Mouse (Mus musculus) layer of hippocampus, postnatal 25 days (tissue): ENCODE results near the gene Prdm1. TPM values are rescaled to one million over a fixed set of nuclear protein-coding genes. Genes with fewer than 3 reads are reported as not detected.

Experiments
- DNase-seq, 2 experiments: peaks; one replicate each; pipeline ENCODE4 v3.0.0; 2022; ENCODE audit warnings: mixed read lengths in 2 of 2, low spot score in 1 of 2; ENCODE audit errors: extremely low spot score in 1 of 2
- total RNA-seq, 2 experiments: library from RNA; stranded (reverse); gene quantifications; 2 replicates each; pipeline ENCODE4 v1.2.3; 2021

The Prdm1 gene
- under 1 TPM; 0.35 to 0.62 TPM for total RNA-seq

GRCm38 (mm10) chr10:44528291-44529082, at the start of gene Prdm1:
TSS of gene Prdm1 (minus strand) at chr10:44528501.
- DNase-seq = peak in 1 of 2 experiments; percentile 8

DNA sequence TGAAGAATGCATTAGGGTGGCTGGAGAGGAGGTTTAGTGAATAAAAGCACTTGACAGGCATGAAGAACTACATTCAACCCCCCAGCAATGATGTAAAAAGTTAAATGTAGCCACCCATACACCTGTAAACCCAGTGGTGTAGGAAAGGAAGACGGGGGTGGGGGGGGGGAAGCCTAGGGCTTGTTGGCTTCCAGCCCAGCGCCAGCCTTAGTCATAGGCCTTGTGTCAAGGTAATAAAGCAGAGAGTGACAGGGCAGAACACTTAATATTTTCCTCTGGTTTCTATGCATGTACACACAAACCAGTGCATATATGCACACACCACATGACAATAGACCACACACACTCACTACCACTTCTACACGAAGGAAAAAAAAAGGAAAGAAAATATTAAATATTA, 37.7 kb upstream of the Prdm1 start:
- DNase-seq = no peak

DNA sequence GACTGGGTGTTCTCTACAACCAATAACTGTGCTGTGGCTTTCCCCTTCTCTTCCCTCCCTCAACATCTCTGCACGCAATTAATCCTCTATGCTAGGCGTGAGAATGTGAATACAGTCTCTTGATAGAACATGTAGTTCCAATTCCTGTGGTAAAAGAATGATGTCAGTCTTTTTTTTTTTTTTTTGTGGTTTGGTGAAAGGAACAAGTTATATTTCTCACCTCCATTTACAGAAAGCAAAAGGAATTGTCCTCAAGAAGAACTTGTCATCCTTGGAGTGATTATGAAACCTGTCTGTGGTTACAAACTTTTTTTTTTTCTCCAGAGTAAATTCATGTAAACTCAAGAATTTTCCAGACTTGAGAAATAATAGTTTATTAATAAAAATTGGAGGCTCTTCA, 36.8 kb upstream of the Prdm1 start:
- no peak for DNase-seq

DNA sequence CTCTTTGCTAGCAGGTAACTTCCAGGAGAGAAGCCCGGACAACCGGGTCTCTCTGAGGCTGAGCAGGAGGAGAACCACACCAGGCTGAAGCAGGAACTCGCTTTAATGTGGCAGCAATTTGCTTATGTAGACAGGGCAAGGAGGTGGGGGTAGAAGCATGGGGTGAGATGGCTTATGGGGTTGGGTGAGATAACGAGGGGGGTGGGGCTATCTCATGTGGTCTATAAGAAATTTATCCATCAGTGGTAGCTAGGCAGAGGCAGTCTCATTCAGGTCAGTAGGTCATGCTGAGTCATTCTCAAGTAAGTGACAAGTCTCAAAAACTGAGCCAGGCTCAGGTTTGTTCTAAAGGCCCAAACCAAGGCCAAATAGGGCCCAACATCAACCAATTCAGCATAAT, 28.5 kb upstream of the Prdm1 start:
- DNase-seq = no peak

DNA sequence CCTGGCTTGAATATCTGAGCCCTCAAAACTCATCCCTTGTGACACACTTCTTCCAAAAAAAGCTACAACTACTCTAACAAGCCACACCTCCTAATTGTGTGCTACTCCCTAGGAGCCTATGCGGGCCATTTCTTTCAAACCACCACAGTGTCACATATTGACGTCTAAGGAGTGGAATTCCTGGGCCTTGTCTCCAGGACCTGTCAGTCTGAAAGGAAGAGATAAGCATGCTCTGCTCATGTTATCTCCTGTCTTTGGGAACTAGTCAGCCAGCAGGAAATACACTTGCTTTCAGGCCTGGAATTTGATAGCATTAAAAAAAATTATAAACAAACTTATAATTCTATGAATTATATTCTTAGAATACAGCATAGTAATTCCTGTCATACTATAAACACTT, 27.0 kb upstream of the Prdm1 start:
- no peak for DNase-seq

GRCm38 (mm10) chr10:44553648-44554047, 25.3 kb upstream of the Prdm1 start:
- no peak for DNase-seq

GRCm38 (mm10) chr10:44539033-44539578, 10.8 kb upstream of the Prdm1 start:
- no peak for DNase-seq

DNA sequence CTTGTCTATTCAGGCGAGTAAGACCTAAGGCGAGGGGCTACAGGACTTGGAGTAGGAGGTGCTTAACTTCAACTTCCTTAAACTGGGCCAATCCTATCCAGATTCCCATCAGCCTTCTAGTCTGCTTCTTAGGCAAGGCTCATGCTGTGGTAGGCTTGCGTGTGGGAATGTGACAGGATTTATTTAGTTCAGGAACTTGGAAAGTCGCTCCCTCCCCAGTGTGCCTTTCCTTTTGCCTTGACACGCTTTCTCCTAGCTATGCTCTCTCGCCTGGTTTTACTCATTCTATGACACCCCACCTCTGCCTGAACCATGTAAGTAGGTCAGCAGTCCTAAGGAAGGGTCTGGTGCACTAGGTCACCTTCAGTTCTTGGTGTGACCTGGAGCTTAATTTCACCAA, 9.8 kb upstream of the Prdm1 start:
- no peak for DNase-seq

DNA sequence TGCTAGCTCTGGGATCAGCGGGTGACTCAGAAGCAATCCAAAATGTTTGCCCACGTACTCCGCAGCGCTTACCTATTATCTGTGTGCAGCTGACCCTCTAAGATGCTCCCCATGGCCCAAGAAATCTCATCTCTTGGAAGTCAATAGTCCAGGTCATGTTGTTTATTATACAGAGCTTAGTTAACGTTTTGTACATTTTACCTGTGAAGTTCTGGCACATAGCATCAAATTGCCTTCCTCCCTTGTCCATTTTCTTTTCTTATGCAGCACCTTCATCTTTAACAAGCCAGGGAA, 1.7 kb upstream of the Prdm1 start:
- no peak for DNase-seq

- peak; percentile 20 to 30 for DNase-seq
Measured at GRCm38 (mm10) chr10:44529218-44530066, 1.1 kb upstream of the Prdm1 start.

DNA sequence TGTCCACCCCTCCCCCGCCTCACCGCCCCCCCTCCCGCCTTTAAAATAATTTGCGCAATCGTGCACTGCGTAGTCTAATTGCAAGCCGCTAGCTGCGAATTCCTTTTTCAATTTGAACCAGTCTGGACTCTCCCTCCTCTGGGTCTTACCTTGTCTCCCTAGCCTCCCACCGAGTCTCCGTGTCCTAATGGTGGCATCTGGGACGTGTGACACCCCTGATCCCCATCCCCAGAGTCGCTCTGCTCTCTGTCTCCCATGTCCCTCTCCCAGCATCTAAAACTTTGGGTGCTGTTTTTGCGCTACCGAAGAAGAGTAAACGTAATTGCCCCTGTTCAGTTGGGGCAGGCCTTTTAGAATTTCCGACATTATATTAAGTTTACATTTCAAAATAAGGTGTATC, 650 bp downstream of the Prdm1 start:
- no peak for DNase-seq

DNA sequence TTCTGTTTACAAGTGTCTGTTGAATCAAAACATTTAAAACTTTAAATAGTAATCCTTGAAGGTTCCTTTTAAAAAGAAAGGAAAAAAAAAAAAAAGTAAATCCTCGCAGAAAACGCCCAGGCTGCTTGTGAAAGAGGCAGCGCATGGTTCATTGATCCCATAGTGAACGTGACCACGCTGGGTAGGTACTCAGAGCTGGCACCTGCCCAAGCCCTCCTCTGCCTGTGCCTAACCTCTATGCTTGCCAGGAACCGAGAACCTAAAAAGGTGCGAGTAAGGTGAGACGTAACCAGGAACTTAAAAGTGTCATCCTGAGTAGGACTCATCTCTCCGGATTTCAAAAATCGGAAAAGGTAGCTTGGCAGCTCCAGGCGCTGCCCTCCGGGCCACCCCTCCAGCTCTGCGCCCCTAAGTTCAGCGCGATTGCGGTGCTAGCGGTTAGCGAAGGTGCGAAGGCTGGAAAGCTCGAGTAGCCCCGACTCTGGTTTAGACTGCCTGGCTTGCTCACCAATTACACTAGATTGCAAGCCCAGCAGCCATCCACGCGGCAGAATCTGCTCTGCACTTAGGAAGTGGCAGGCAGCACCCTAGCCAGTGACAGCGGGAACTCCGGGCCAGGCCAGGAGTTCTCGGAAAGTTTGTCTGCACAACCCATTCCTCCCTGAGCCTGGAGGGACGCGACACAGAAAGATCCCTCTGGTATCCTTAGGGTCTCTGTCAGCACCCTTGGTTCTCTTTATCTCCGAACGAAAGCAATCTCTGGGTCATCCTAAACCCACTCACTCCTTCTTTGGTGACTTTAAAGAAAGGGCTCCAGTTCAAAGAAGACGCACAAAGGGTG, 1.3 kb downstream of the Prdm1 start:
- no peak for DNase-seq

GRCm38 (mm10) chr10:44520189-44520588, 8.1 kb downstream of the Prdm1 start:
- no peak for DNase-seq

- DNase-seq = no peak
Measured at GRCm38 (mm10) chr10:44518631-44519030, 9.7 kb downstream of the Prdm1 start.

DNA sequence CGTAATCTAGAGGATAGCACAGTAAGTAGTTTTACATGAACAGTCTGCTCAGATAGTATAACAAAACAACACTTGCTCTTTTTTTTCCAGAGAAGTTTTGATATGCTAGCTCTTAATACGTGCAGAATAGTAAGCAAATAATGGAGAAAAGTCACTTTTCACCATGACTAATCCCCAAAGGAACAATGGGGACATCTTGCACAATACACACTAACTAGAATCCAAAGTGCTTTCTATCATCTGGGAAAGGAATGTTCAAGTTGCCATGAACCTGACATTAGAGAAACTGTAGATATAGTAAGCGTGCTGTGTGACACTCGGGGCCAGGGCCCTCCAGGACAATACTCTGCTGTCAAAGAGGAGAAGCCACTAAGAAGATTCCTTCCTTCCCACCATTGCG, 15.2 kb downstream of the Prdm1 start:
- no peak for DNase-seq

- no peak for DNase-seq
Measured at GRCm38 (mm10) chr10:44511029-44511428, 17.3 kb downstream of the Prdm1 start.

GRCm38 (mm10) chr10:44508649-44509048, 19.7 kb downstream of the Prdm1 start:
- DNase-seq = no peak

DNA sequence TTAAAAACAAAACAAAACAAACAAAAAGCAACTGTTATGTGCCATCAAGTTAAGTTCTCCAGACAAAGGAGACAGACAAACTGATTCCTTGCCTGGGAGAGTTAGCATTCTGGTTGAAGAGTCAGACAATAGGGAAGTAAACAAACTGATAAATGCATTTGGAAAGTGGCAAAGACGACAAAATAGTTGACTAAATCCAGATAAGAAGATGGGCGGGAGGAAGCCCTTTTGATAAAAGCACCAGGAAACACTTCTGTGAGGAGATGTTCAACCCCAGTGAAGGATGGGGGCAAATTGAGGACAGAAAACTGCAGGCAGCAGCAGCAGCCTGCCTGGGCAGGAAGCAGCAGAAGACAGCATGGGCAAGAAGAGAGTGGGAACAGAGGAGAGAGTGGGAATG, 20.3 kb downstream of the Prdm1 start:
- no peak for DNase-seq

- DNase-seq = no peak
Measured at GRCm38 (mm10) chr10:44502891-44503290, 25.4 kb downstream of the Prdm1 start.

GRCm38 (mm10) chr10:44499897-44500519, 28.3 kb downstream of the Prdm1 start:
- DNase-seq = no peak
